Mouse (Mus musculus): ENCODE measurements at regions not wholly inside any gene's neighbourhood (a gene's known extent, or its start where the extent isn't known, plus 50 kb on each side); places are given as distances from the start of the nearest gene placed in this dataset.

DNA sequence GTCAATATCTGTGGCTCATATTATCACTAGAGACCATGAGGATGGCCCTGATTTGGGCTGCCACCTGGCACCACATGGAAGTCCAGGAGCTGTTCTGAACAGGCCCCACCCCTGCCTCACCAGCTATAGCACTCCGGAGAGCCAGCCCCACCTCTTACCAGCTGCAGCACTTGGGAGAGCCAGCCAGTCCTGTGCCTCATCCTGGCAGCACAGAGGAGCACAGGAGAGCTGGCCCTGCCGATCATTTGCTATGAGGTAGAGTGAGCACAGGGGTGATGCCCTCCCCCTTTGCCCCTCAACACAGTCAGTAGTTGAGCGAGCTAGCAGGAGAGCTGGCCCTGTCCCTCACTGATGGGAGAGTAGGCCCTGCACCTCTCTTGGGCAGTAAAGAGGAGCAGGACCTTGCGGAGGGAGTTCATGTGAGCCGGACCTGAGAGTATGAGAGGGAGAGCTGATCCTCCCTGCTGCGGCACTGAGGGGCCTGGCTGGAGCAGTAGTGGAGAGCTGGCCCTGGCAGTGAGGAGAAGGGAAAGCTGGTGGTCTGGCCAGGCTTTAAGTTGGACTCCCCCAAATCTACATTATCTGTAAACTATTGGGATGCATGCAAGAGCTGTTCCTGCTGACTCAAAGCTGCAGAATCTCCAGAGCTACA is 63.3 kb upstream of the Etv6 start:
- no peak overlapping the region for H3K27ac ChIP-seq (ENCODE audit: control insufficient read depth, insufficient read depth, low read depth, low read length, poor library complexity)
- TF ChIP-seq CTCF (IDR thresholded peaks at IDR 0.05; ENCODE audit: control insufficient read depth, insufficient read depth, low read length): no peak
- no peak for TF ChIP-seq POLR2A (IDR thresholded peaks at IDR 0.05; ENCODE audit: borderline replicate concordance, control insufficient read depth, low read depth, low read length)
- H3K4me1 ChIP-seq (ENCODE audit: control insufficient read depth, insufficient read depth, low read length): peaks cover 1% of the 10 kb centered on the region
- H3K4me3 ChIP-seq (replicated peaks; ENCODE audit: control insufficient read depth, low read depth, low read length): no peak overlapping the region
- WGBS: 85% methylated on average over 6 of the region's 6 CpGs

DNA sequence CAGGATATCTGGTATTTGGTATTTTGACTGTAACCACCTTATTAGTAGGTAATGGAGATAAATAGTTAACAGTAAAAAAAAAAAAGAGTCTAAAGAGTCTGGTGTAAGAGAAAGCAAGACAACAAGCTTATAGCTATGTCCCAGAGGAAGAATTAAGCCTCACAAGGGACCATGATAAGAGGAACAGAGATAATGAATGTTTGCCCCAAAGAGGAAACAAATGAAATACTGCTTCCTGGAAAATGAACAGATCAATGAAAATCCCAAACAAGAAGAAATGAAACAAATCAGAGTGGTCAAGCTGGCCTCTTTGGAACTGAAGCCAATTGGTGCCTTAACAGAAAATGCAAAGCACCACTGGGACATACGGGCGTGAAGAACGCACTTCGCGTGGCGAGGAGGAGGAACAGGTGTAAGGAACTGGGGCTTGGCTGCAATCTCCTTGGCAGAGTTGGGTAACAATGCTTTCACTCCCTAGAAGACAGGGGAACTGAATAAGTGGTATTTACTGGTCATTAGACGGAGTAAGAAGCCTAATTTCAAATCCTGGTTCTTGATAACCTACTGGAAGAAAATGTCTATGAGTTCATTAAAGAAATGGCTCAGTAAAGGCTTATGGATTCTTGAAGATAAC is 62.2 kb upstream of the Etv6 start:
- no peak for TF ChIP-seq CTCF (IDR thresholded peaks at IDR 0.05; ENCODE audit: control insufficient read depth, insufficient read depth, low read length)
- no peak for TF ChIP-seq POLR2A (IDR thresholded peaks at IDR 0.05; ENCODE audit: borderline replicate concordance, control insufficient read depth, low read depth, low read length)
- Histone ChIP-seq H3K4me3 (replicated peaks; ENCODE audit: control insufficient read depth, low read depth, low read length) (no peak overlapping the region), H3K4me1 (ENCODE audit: control insufficient read depth, insufficient read depth, low read length) (peaks cover 1% of the 10 kb centered on the region), H3K27ac (ENCODE audit: control insufficient read depth, insufficient read depth, low read depth, low read length, poor library complexity) (no peak overlapping the region)
- 36% methylated on average over 7 of the region's 7 CpGs for WGBS

DNA sequence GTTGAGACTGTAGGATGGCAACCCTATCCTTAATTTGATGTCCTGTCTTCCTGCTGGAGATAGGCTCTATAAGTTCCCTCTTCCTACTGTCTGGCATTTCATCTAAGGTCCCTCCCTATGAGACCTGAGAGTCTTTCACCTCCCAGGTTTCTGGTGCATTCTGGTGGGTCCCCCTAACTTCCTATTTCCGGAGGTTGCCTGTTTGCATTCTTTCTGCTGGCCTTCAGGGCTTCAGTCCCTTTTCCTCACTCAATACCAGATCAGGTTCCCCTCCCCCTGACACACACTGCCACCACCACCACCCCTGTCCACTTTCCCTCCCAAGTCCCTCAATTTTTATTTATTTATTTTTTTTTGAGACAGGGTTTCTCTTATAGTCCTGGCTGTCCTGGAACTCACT is 59.5 kb upstream of the Etv6 start:
- TF ChIP-seq CTCF (IDR thresholded peaks at IDR 0.05; ENCODE audit: control insufficient read depth, insufficient read depth, low read length) (no peak), POLR2A (IDR thresholded peaks at IDR 0.05; ENCODE audit: borderline replicate concordance, control insufficient read depth, low read depth, low read length) (no peak)
- H3K4me1 ChIP-seq (ENCODE audit: control insufficient read depth, insufficient read depth, low read length): peaks cover 1% of the 10 kb centered on the region
- H3K27ac ChIP-seq (ENCODE audit: control insufficient read depth, insufficient read depth, low read depth, low read length, poor library complexity): no peak overlapping the region
- no peak overlapping the region for H3K4me3 ChIP-seq (replicated peaks; ENCODE audit: control insufficient read depth, low read depth, low read length)
- 48% methylated on average over 1 of the region's 1 CpGs for WGBS

DNA sequence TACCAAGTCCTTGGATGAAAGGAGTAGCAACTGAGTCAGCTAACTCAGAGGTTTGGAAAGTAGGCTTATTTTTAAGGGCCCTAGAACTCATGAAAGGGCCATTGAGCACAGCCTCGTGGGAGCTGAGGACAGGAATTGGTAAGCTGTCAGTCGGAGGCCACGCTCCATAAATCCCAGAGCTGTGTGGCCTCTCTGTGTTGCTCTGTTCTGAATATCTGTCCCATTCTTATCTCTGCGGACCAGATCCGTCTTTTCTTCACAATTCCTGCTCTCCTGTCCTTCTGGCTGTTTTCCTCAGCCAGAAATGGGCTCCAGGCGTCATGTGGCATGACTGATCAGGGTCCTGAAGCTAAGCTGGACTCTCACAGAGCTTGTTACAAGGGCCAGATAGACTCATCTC is 58.6 kb upstream of the Etv6 start:
- Histone ChIP-seq H3K4me3 (replicated peaks; ENCODE audit: control insufficient read depth, low read depth, low read length) (no peak overlapping the region), H3K4me1 (ENCODE audit: control insufficient read depth, insufficient read depth, low read length) (peaks cover 1% of the 10 kb centered on the region), H3K27ac (ENCODE audit: control insufficient read depth, insufficient read depth, low read depth, low read length, poor library complexity) (no peak overlapping the region)
- TF ChIP-seq CTCF (IDR thresholded peaks at IDR 0.05; ENCODE audit: control insufficient read depth, insufficient read depth, low read length) (no peak), POLR2A (IDR thresholded peaks at IDR 0.05; ENCODE audit: borderline replicate concordance, control insufficient read depth, low read depth, low read length) (no peak)
- WGBS: 72% methylated on average over 6 of the region's 6 CpGs

DNA sequence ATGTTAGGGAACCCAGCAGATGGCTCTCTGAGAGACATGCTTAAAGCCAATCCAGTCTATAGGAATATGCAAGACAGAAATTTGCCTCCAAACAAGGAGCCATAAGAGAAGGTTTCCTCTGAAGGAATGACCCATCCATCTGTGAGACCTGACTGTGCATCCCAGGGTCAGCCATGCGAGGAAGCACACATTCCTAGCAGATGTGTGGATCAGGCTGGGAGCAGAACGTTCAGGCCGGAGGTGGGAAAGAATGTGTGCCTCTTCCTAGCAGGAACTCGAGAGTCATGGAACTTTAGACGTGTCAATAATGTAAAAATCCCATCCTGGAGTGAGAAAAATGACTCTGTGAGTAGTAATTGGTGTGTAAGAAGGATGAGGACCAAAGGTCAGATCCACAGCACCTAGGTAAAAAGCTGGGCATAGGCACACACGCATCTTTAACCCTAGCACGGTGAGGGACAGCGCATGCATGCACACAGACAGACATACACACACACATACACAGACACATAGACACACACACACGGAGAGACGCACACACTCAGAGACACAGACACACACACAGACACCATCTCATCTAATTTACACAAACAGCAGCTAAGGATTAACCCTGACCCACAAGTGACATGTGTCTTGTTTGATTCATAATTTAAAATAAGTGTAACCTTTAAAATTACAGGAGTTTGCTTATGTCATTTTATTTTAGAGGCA is 51.5 kb upstream of the Etv6 start:
- peaks cover 2% of the 10 kb centered on the region; the same call in 1 of the 2 replicates for H3K4me1 ChIP-seq (ENCODE audit: control insufficient read depth, insufficient read depth, low read length)
- H3K27ac ChIP-seq (ENCODE audit: control insufficient read depth, insufficient read depth, low read depth, low read length, poor library complexity): no peak overlapping the region
- 80% methylated on average over 10 of the region's 10 CpGs for WGBS
- H3K4me3 ChIP-seq (replicated peaks; ENCODE audit: control insufficient read depth, low read depth, low read length): no peak overlapping the region
- no peak for TF ChIP-seq POLR2A (IDR thresholded peaks at IDR 0.05; ENCODE audit: borderline replicate concordance, control insufficient read depth, low read depth, low read length)
- no peak for TF ChIP-seq CTCF (IDR thresholded peaks at IDR 0.05; ENCODE audit: control insufficient read depth, insufficient read depth, low read length)

DNA sequence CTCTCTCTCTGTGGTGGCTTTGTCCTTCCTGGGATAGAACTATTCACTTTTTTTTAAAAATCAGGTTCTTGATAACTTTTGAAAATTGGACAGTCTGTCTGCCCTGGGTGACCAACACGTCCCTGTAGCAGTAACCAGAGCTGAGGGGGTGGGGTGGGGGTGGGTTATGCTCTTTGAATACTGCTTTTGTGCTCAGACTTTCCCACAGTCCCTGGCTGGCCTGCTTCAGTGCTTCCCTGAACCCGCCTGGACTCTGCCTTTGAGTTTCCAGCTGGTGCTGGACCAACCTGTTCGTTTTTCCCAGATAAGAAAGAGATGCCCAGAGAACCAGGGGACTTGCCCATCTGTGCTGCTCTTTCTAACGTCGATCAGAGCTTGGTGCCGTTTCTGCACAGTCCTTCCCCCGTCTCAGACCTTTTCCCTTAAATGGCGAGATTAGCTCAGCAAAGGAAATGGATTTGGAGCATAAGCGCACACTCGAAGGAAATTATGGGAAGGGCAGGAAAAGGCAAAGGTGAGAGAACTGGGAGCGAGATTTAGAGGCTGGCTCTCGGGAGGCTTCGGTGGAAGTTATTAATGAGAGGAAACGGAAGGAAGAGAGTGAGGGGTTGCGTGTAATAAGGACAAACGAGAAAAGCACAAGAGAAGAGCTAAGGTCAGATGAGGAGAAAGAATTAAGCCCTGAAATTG is 50.7 kb upstream of the Etv6 start:
- 11% methylated on average over 16 of the region's 16 CpGs for WGBS
- Histone ChIP-seq H3K4me1 (ENCODE audit: control insufficient read depth, insufficient read depth, low read length) (peaks cover 2% of the 10 kb centered on the region; the same call in 1 of the 2 replicates), H3K27ac (ENCODE audit: control insufficient read depth, insufficient read depth, low read depth, low read length, poor library complexity) (no peak overlapping the region), H3K4me3 (replicated peaks; ENCODE audit: control insufficient read depth, low read depth, low read length) (no peak overlapping the region)
- TF ChIP-seq CTCF (IDR thresholded peaks at IDR 0.05; ENCODE audit: control insufficient read depth, insufficient read depth, low read length) (no peak), POLR2A (IDR thresholded peaks at IDR 0.05; ENCODE audit: borderline replicate concordance, control insufficient read depth, low read depth, low read length) (no peak)

Data from bone marrow, adult 2 months (tissue).